Mouse (Mus musculus) CH12.LX (cell line): ENCODE measurements around the gene Gm4881.

Experiments used
- CTCF ChIP-seq, 2 experiments: IDR thresholded peaks in 1 of 2; conservative IDR thresholded peaks in 1 of 2; 2 replicates each; pipeline ENCODE4 v1.5.1; 2011 to 2012; ENCODE audit warnings: low read depth in 2 of 2, low read length in 2 of 2, improper control_type of control experiment in 1 of 2, inconsistent platforms in 1 of 2, mild to moderate bottlenecking in 1 of 2, moderate library complexity in 1 of 2
- E2F4 ChIP-seq: IDR thresholded peaks from 2 replicates; pipeline ENCODE4 v1.6.1; 2011; ENCODE audit warnings: low read depth, low read length, improper control_type of control experiment; ENCODE audit not compliant: insufficient replicate concordance
- EP300 ChIP-seq: IDR thresholded peaks from 2 replicates; pipeline ENCODE4 v1.6.1; 2011; ENCODE audit warnings: low read length, improper control_type of control experiment
- ETS1 ChIP-seq: conservative IDR thresholded peaks from 2 replicates; pipeline ENCODE4 v1.6.1; 2012; ENCODE audit warnings: low read depth, mild to moderate bottlenecking, inconsistent platforms, low read length, improper control_type of control experiment, moderate library complexity
- KAT2A ChIP-seq: IDR thresholded peaks from 2 replicates; pipeline ENCODE4 v1.6.1; 2012; ENCODE audit warnings: low read length, improper control_type of control experiment, inconsistent platforms; ENCODE audit not compliant: insufficient replicate concordance
- MAX ChIP-seq: IDR thresholded peaks from 2 replicates; pipeline ENCODE4 v1.6.1; 2011; ENCODE audit warnings: low read length, improper control_type of control experiment
- MXI1 ChIP-seq: IDR thresholded peaks from 2 replicates; pipeline ENCODE4 v1.6.1; 2011; ENCODE audit warnings: mild to moderate bottlenecking, low read depth, low read length, improper control_type of control experiment
- SMC3 ChIP-seq: IDR thresholded peaks from 2 replicates; pipeline ENCODE4 v1.6.1; 2011; ENCODE audit warnings: low read depth, low read length, improper control_type of control experiment
- ZKSCAN1 ChIP-seq: IDR thresholded peaks from 2 replicates; pipeline ENCODE4 v1.6.1; 2012; ENCODE audit warnings: low read depth, inconsistent platforms, low read length, improper control_type of control experiment, borderline replicate concordance

DNA sequence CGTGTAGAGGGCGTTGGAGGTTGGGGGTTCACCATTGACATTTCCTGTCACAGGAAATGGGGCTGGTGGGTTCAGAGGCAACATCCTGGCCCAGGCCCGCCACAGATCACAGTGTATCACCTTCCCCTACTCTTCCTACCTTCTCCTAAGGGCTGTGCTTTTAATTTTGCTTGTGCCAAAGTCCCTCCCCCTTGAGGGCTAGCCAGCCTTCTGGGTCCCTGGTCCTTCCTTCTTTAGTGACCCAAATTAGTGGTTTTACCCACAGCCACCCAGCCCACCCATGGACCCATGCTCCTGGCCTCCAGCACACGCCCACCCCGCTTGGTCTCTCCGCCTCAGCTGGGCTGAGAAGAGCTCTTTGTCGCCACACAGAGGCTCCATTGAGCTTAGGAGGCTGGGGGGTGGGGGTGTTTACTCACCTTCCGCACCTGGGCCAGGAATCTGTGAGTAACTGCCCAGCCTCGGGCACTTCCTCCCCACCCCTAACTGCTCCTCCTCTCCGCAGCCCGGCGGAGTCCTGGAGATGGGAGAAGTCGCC, 37.0 kb downstream of the Gm4881 start:
- TF ChIP-seq CTCF (conservative IDR thresholded peaks at IDR 0.05 in 1 of 2, IDR thresholded peaks at IDR 0.05 in 1 of 2; ENCODE audit: low read depth in 2 of 2, low read length in 2 of 2) (0 out of 4 replicates have a peak, but pooled peaks of 1 of the 2 experiments have one; percentile 7), MAX (no peak), E2F4 (no peak), ETS1 (no peak), ZKSCAN1 (no peak), MXI1 (no peak), EP300 (no peak), SMC3 (no peak), KAT2A (no peak)
